Mouse (Mus musculus) cerebellum, adult 2 months (tissue): Measurements from ENCODE around the gene Sptssb.

Experiments used
- CTCF ChIP-seq: fragments of 200-500 bp; IDR thresholded peaks from 2 replicates; pipeline ENCODE4 v1.5.1; 2011; ENCODE audit warnings: low read depth, mild to moderate bottlenecking, control low read depth, low read length, moderate library complexity, borderline replicate concordance; ENCODE audit not compliant: insufficient read depth
- POLR2A ChIP-seq: fragments of 200-500 bp; IDR thresholded peaks from 2 replicates; pipeline ENCODE4 v1.6.1; 2011; ENCODE audit warnings: low read length, control low read depth, borderline replicate concordance; ENCODE audit not compliant: insufficient read depth

DNA sequence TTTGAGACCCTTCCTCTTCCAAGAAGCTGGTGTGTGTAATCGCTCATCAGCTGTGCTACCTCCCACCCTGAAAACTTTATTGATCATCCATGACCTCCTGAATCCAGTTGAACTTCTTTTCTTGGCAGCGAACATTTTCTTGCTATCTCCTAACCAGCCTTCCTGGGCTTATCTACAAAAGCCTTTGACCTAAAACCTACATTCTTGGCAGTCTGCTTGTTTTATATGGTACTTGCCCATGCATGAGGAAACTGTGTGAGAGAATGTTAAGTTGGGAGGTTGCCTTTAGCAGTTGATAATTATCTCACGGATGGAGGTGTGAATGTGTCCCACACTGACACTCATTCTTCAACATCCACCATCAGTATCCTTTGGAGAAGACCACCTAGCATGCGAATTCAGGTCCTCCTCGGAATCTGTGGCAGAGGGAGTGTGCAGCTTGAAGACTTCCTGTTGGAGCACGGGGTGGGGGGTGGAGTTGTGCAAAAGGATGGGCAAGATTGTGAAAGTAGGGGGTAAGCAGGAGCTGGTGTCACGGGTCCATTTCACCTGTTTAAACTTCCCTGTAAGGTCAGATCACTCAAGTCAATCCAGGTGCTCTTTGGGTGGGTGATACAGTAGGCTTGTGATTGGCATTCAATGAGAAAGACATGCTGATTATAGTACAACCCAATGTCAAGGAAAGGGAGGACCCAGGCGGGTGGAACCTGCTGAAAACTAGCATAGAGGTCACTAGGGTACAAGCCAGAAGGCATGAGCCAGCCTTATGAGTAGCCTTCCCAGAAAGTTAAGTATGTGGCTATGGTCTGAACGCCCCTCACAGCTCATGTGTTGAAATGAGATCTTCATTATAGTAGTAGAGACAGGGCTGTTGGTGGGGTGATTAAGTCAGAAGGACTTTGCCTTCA, 32.7 kb upstream of the Sptssb start:
- TF ChIP-seq CTCF (no peak), POLR2A (no peak)
